Mouse (Mus musculus): ENCODE data around the gene Angptl4.

DNA sequence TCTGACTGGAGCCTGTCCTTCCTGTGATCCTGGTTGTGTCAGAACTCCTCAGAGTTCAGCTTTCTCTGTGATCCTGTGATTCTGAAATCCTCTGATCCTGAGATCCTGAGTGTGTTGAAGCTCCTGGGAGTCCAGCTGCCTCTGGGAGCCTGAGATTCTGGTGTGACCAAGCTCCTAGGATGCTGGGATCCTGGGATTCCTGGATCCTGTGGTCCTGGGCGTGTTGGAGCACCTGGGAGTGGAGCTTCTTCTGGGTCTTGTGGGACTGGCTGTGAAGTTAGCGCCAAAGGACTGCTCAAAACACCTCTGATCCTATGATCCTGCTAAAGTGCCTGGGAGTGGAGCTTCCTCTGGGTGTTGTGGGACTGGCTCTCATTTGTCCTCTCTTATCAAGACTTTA lies 53.2 kb downstream of the Angptl4 start:
- no peak for TF ChIP-seq CTCF (conservative IDR thresholded peaks at IDR 0.05; ENCODE audit: insufficient read depth, insufficient read length, low read depth, low read length)
- no peak for TF ChIP-seq POLR2A (IDR thresholded peaks at IDR 0.05; ENCODE audit: low read depth, low read length)

Data from kidney, adult 2 months (tissue).